Mouse (Mus musculus): ENCODE data around the gene Lrch4. TPM values are rescaled to one million over a fixed set of nuclear protein-coding genes. Genes with fewer than 3 reads are reported as not detected.

Lrch4 gene
- polyA plus RNA-seq, 1 experiment from 2014 or later, result 34.0 TPM

DNA sequence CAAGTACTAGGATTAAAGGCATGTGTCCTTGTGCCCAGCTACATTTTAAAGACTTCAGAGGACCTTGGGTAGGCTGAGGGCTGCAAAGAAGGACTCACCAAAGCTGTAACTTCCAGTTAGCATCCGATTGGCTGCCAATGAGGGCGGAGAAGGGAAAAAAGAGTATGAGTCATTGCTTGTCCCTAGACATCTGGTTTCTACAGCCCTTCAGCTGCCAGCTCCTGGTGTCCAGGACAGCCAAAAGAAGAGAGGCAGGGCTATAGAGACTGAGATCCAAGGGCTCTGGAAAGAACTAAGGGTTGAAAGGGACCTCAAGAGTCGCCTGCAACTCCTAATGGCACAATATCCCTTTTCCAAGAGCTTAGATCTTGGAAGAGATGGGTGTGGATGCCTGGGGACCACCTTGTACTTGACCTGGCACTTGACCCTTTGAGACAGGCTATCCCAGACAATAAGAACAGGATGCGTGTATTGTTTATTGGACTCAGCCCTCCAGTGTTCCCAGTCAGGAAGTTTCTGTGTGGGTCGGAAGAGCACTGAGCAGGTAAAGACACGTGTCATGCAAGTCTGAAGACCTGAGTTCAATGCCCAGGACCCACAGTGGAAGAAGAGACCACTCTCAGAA, 31.3 kb downstream of the Lrch4 start:
- WGBS, result 92% methylated on average over 6 of the region's 6 CpGs
- no peak overlapping the region for H3K27ac ChIP-seq
- no peak overlapping the region for H3K4me3 ChIP-seq
- no peak for ATAC-seq (ENCODE audit: low FRiP score, low read depth)
- H3K27me3 ChIP-seq, result no peaks in the 10 kb centered on the region
- no peaks in the 10 kb centered on the region for H3K9me3 ChIP-seq
- H3K4me2 ChIP-seq (replicated peaks), result no peak overlapping the region
- peaks cover 63% of the 10 kb centered on the region for H3K36me3 ChIP-seq
- 0 out of 2 replicates have a peak, but pooled peaks cover 6% of the 10 kb centered on the region for H3K4me1 ChIP-seq
- H3K9ac ChIP-seq, result no peak overlapping the region

DNA sequence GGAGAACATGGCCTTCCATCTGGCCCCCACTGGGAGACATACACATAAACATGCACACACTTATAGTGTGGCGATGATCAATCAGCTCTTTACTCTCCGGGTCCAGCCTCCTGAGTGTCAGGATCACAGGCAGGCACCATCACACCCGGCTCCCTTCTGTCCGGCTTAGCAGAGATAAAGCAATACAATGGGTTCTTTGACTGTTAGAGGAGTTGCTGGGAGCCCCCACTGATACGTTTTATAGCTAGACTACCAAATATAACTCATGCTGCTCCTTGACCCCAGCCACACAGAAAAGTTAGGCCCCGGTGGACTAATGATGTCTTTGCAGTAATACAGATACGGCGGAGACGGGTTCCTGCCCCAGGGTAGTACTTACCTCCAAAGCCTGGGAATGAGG, 34.1 kb downstream of the Lrch4 start:
- Histone ChIP-seq H3K4me1 (no peaks in the 10 kb centered on the region), H3K36me3 (peaks cover 79% of the 10 kb centered on the region)
- WGBS, result 80% methylated on average over 9 of the region's 9 CpGs

DNA sequence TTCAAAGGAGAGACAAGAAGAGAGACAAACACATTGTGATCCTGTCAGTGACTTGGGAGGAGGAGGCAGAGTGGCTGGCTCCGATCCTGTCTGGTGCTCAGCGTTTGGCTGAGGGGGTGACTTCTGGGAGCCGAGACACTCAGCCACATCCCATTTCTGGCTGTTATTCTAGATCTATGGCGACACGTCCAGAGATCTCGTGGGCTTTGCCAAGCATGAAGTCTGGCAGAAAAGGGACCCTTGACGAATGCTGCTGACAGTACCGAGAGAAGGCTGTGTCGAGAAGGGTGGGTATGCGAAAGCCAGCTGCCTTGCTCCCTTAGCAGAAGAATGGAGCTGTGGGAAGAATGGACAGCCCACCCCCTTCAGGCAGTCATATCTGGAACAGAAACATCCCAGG, 40.0 kb downstream of the Lrch4 start:
- ATAC-seq (ENCODE audit: low FRiP score, low read depth), result no peak
- no peaks in the 10 kb centered on the region for H3K27me3 ChIP-seq
- H3K9me3 ChIP-seq, result no peaks in the 10 kb centered on the region
- no peak overlapping the region for H3K4me3 ChIP-seq
- WGBS, result 81% methylated on average over 10 of the region's 10 CpGs
- peaks cover 19% of the 10 kb centered on the region for H3K4me1 ChIP-seq
- H3K4me2 ChIP-seq (replicated peaks), result no peak overlapping the region
- no peak overlapping the region for H3K9ac ChIP-seq
- peak overlapping the region; percentile 48 for H3K27ac ChIP-seq
- H3K36me3 ChIP-seq, result peaks cover 34% of the 10 kb centered on the region

More for the DNA sequence above, 34.1 kb downstream of the Lrch4 start:
- Histone ChIP-seq H3K9me3 (no peaks in the 10 kb centered on the region), H3K27me3 (no peaks in the 10 kb centered on the region), H3K27ac (no peak overlapping the region), H3K4me2 (replicated peaks) (no peak overlapping the region), H3K9ac (no peak overlapping the region), H3K4me3 (no peak overlapping the region)
- no peak for ATAC-seq (ENCODE audit: low FRiP score, low read depth)

DNA sequence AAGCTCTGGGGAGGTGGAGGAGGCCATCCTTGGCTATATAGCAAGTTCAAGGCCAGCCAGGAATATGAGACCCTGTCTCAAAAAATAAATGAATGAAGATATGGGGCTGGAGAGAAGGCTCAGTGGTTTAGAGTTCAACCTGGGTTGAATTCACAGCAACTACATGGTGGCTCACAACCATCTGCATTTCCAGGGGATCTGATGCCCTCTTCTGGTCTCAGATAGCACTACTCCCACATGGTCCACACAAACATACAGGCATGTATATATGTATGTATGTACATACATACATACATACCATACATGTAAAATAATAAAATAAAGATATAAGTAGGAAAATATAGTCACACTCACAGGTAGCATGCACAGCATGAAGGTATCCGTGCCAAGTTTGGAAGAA, 41.3 kb downstream of the Lrch4 start:
- H3K36me3 ChIP-seq, result peaks cover 26% of the 10 kb centered on the region
- H3K27ac ChIP-seq, result no peak overlapping the region
- no peak overlapping the region for H3K4me3 ChIP-seq
- no peak overlapping the region for H3K4me2 ChIP-seq (replicated peaks)
- no peaks in the 10 kb centered on the region for H3K9me3 ChIP-seq
- H3K27me3 ChIP-seq, result no peaks in the 10 kb centered on the region
- H3K9ac ChIP-seq, result no peak overlapping the region
- whole genome bisulfite sequencing, result 90% methylated on average over 1 of the region's 1 CpGs
- no peak for ATAC-seq (ENCODE audit: low FRiP score, low read depth)
- H3K4me1 ChIP-seq, result peaks cover 19% of the 10 kb centered on the region

- no peaks in the 10 kb centered on the region for H3K27me3 ChIP-seq
- peak overlapping the region; percentile 54 for H3K9ac ChIP-seq
- peak; percentile 67 for ATAC-seq (ENCODE audit: low FRiP score, low read depth)
- H3K4me3 ChIP-seq, result no peak overlapping the region
- H3K9me3 ChIP-seq, result no peaks in the 10 kb centered on the region
- H3K36me3 ChIP-seq, result peaks cover 16% of the 10 kb centered on the region
- peak overlapping the region; percentile 65; the same call in 1 of the 2 replicates for H3K27ac ChIP-seq
- 19% methylated on average over 9 of the region's 9 CpGs for WGBS
- peaks cover 19% of the 10 kb centered on the region for H3K4me1 ChIP-seq
- H3K4me2 ChIP-seq (replicated peaks), result peak overlapping the region; percentile 19
These were observed 42.7 kb downstream of the Lrch4 start for GRCm38 (mm10) chr5:137671443-137672240.

GRCm38 (mm10) chr5:137672361-137672760, 43.4 kb downstream of the Lrch4 start:
- no peak for ATAC-seq (ENCODE audit: low FRiP score, low read depth)
- H3K36me3 ChIP-seq, result peaks cover 12% of the 10 kb centered on the region
- H3K4me2 ChIP-seq (replicated peaks), result no peak overlapping the region
- peaks cover 19% of the 10 kb centered on the region for H3K4me1 ChIP-seq
- no peak overlapping the region for H3K9ac ChIP-seq
- H3K4me3 ChIP-seq, result no peak overlapping the region
- no peak overlapping the region; the same call in 1 of the 2 replicates for H3K27ac ChIP-seq
- no peaks in the 10 kb centered on the region for H3K27me3 ChIP-seq
- 81% methylated on average over 5 of the region's 5 CpGs for WGBS
- no peaks in the 10 kb centered on the region for H3K9me3 ChIP-seq

DNA sequence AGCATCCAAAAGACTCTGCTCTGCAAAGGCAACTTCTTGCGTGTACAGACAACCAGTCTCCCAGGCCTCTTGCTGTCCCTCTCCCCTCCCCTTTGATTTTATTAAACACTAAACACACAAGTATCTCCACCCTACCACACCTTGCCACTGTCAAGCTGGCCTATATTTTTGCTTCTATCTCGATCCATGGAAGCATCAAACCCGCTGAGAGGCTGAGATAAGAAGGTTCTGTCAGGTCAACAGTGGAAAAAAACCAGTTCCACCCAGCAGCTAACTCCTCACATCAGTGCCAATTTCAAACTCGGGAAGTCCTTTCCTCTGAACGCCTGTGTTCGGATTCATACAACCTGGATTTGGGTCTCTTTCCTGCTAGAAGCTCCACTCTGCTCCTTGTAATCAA, 44.1 kb downstream of the Lrch4 start:
- no peak overlapping the region for H3K27ac ChIP-seq
- peaks cover 11% of the 10 kb centered on the region; the same call in 1 of the 2 replicates for H3K36me3 ChIP-seq
- H3K4me3 ChIP-seq, result no peak overlapping the region
- H3K9me3 ChIP-seq, result no peaks in the 10 kb centered on the region
- H3K4me1 ChIP-seq, result peaks cover 19% of the 10 kb centered on the region
- WGBS, result 89% methylated on average over 6 of the region's 6 CpGs
- no peak overlapping the region for H3K4me2 ChIP-seq (replicated peaks)
- H3K9ac ChIP-seq, result no peak overlapping the region
- H3K27me3 ChIP-seq, result no peaks in the 10 kb centered on the region
- ATAC-seq (ENCODE audit: low FRiP score, low read depth), result no peak

DNA sequence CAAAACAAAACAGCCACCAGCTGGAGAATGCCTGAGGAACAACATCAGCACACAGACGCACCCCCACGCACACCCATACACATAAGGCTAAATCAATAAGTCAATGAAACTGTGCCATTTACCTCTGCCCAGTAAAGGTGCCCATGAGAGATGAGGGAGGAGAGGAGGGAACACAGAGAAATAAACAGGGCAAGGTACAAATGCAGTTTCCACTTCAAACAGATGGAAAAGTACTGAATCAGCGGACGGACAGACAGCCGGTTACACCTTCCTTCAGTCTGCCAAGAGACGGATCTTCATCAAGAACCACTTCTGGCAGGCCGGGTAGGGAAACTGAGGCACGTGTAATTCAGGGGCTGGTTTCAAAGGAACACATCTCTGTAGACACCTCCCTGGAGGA, 45.9 kb downstream of the Lrch4 start:
- Histone ChIP-seq H3K27me3 (no peaks in the 10 kb centered on the region), H3K9me3 (no peaks in the 10 kb centered on the region), H3K4me2 (replicated peaks) (no peak overlapping the region), H3K36me3 (peaks cover 11% of the 10 kb centered on the region; the same call in 1 of the 2 replicates), H3K4me3 (no peak overlapping the region), H3K27ac (no peak overlapping the region), H3K9ac (no peak overlapping the region), H3K4me1 (peaks cover 19% of the 10 kb centered on the region)
- ATAC-seq (ENCODE audit: low FRiP score, low read depth), result no peak
- WGBS, result 94% methylated on average over 8 of the region's 8 CpGs

GRCm38 (mm10) chr5:137677859-137678258, 48.9 kb downstream of the Lrch4 start:
- H3K4me2 ChIP-seq (replicated peaks), result no peak overlapping the region
- H3K9ac ChIP-seq, result no peak overlapping the region
- no peak overlapping the region for H3K27ac ChIP-seq
- no peaks in the 10 kb centered on the region for H3K27me3 ChIP-seq
- peaks cover 24% of the 10 kb centered on the region; the same call in 1 of the 2 replicates for H3K36me3 ChIP-seq
- WGBS, result 95% methylated on average over 8 of the region's 8 CpGs
- ATAC-seq (ENCODE audit: low FRiP score, low read depth), result no peak
- no peak overlapping the region for H3K4me3 ChIP-seq
- H3K4me1 ChIP-seq, result peaks cover 7% of the 10 kb centered on the region
- H3K9me3 ChIP-seq, result no peaks in the 10 kb centered on the region

DNA sequence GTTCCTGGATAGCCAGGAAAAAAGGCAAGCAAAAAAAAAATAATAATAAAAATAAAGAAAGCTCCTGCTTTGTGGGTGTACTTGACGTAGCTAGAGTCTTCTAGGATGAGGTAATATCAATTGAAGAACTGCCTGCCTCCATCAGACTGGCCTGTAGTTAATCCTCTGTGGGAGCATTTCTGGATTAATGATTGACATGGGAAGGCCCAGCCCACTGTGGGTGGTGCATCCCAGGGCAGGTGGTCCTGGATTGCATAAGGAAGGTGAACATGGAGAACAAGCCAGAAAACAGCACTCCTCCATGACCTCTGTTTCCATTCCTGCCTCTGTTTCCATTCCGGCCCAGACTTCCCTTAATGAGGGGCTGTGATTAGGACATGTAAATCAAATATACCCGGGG, 49.8 kb downstream of the Lrch4 start:
- 87% methylated on average over 3 of the region's 3 CpGs for WGBS
- Histone ChIP-seq H3K27me3 (no peaks in the 10 kb centered on the region), H3K4me3 (no peak overlapping the region), H3K27ac (no peak overlapping the region), H3K36me3 (peaks cover 24% of the 10 kb centered on the region; the same call in 1 of the 2 replicates), H3K4me1 (peaks cover 15% of the 10 kb centered on the region), H3K9ac (no peak overlapping the region), H3K9me3 (no peaks in the 10 kb centered on the region), H3K4me2 (replicated peaks) (no peak overlapping the region)
- no peak for ATAC-seq (ENCODE audit: low FRiP score, low read depth)

GRCm38 (mm10) chr5:137679726-137680125, 50.8 kb downstream of the Lrch4 start:
- Histone ChIP-seq H3K36me3 (peaks cover 20% of the 10 kb centered on the region; the same call in 1 of the 2 replicates), H3K4me2 (replicated peaks) (no peak overlapping the region), H3K4me1 (peaks cover 16% of the 10 kb centered on the region), H3K9ac (no peak overlapping the region), H3K27ac (no peak overlapping the region), H3K27me3 (no peaks in the 10 kb centered on the region), H3K9me3 (no peaks in the 10 kb centered on the region), H3K4me3 (no peak overlapping the region)
- no peak for ATAC-seq (ENCODE audit: low FRiP score, low read depth)
- 77% methylated on average over 4 of the region's 4 CpGs for WGBS

- peaks cover 14% of the 10 kb centered on the region; the same call in 1 of the 2 replicates for H3K36me3 ChIP-seq
- H3K27me3 ChIP-seq, result no peaks in the 10 kb centered on the region
- H3K4me1 ChIP-seq, result peaks cover 16% of the 10 kb centered on the region
- H3K4me2 ChIP-seq (replicated peaks), result peak overlapping the region; percentile 5; the same call in 1 of the 2 replicates
- WGBS, result 90% methylated on average over 6 of the region's 6 CpGs
- no peak overlapping the region for H3K4me3 ChIP-seq
- H3K27ac ChIP-seq, result no peak overlapping the region
- H3K9me3 ChIP-seq, result no peaks in the 10 kb centered on the region
- ATAC-seq (ENCODE audit: low FRiP score, low read depth), result no peak
- H3K9ac ChIP-seq, result 0 out of 2 replicates have a peak overlapping the region, but pooled peaks have one; percentile 1
These were observed 53.6 kb downstream of the Lrch4 start for GRCm38 (mm10) chr5:137682526-137682925.

Measured in limb, embryonic 13.5 days (tissue).